Comparison of ENCODE assay signal across 14 mouse cellular contexts in genomic region chr6:82751791-82752190, GRCm38 (mm10). TPM values are rescaled to one million over a fixed set of nuclear protein-coding genes. Genes with fewer than 3 reads are reported as not detected.
A peak's percentile ranks its signal among the peaks of the same experiment; 100 is the strongest.
DNase-seq lines count a peak whose midpoint lies in the region.
"Had no signal": no experiment of that assay in that cellular context is flagged by ENCODE, and none has a peak within 500 bp of the region (broad histone marks: within the 10 kb centered on the region; RNA-seq: fewer than 3 reads in every experiment).

No protein-coding gene starts in this region.

- H3K36me3 ChIP-seq in heart, embryonic 10.5 days: peaks cover 35% of the 10 kb centered on the region

- H3K9me3 ChIP-seq in heart, embryonic 10.5 days: no peaks in the 10 kb centered on the region
- H3K9me3 ChIP-seq: forebrain, embryonic 10.5 days; limb, embryonic 13.5 days; liver, embryonic 15.5 days had no signal

- 83% methylated on average over 7 of the region's 7 CpGs for WGBS in heart, embryonic 10.5 days

- intact Hi-C loops in gastrocnemius, postnatal 36 days (cut with DNase I): loop anchor here (5.0 kb wide), 1 partner anchor 111 kb away; no protein-coding TSS in a partner anchor
- intact Hi-C loops in heart, postnatal 14 days (cut with DNase I): no loop called here

- H3K27me3 ChIP-seq in heart, embryonic 10.5 days (ENCODE audit: insufficient read depth, poor library complexity, severe bottlenecking): no peaks in the 10 kb centered on the region
- H3K27me3 ChIP-seq: limb, embryonic 13.5 days; liver, embryonic 15.5 days had no signal

- DNase-seq in gastrocnemius, adult 8-10 months (ENCODE audit: low spot score in 2 of 2): peak; percentile 56 to 58
- DNase-seq in gastrocnemius, postnatal 36 days: no peak
- peak; percentile 87 for DNase-seq in 3T3-L1 (ENCODE audit: low read depth, low spot score)
- DNase-seq in heart, embryonic 10.5 days (ENCODE audit: low spot score): no peak
- DNase-seq in heart, postnatal 14 days: peak; percentile 19 to 50
- no peak for DNase-seq in right cerebral cortex, adult 18-20 months
- DNase-seq in testis, postnatal 14 days (ENCODE audit: low spot score): no peak
- DNase-seq: cerebellum, adult 9-10 months; kidney, adult 18-20 months; right cerebral cortex, postnatal 25 days; thymus, postnatal 36 days had no signal

- no peak overlapping the region for H3K4me3 ChIP-seq in heart, embryonic 10.5 days
- H3K4me3 ChIP-seq: forebrain, embryonic 10.5 days; limb, embryonic 13.5 days; liver, embryonic 15.5 days had no signal

- H3K27ac ChIP-seq in heart, embryonic 10.5 days: peak overlapping the region; percentile 49; the same call in 1 of the 2 replicates
- H3K27ac ChIP-seq: forebrain, embryonic 10.5 days; limb, embryonic 13.5 days; liver, embryonic 15.5 days had no signal

- H3K4me1 ChIP-seq in heart, embryonic 10.5 days: peaks cover 51% of the 10 kb centered on the region
- H3K4me1 ChIP-seq: forebrain, embryonic 10.5 days; limb, embryonic 13.5 days had no signal

RNA-seq across cellular contexts. Expression of gene Hk2, which starts 22.5 kb away (rescaled TPM):
- total RNA-seq in gastrocnemius, adult 8-10 months (2022): 100 to 1,000 TPM; 261 to 301 (median 287) TPM
- 100 to 1,000 TPM; 208 to 209 TPM for total RNA-seq in gastrocnemius, postnatal 36 days (2021)
- 42.2 and 44.8 TPM in 2 replicates for polyA plus RNA-seq in heart, embryonic 10.5 days (2016; fragmentation: Nextera tagmentation; extraction: Ambion mirVana)
- 100 to 1,000 TPM; 206 to 212 TPM for total RNA-seq in heart, postnatal 14 days (2021)

RNA-seq across cellular contexts. Expression of gene Pole4, which starts 46.6 kb away (rescaled TPM):
- total RNA-seq in gastrocnemius, adult 8-10 months (2022): 10 to 100 TPM; 19.6 to 27.0 (median 20.2) TPM
- 10 to 100 TPM; 14.0 to 16.5 TPM for total RNA-seq in gastrocnemius, postnatal 36 days (2021)
- polyA plus RNA-seq in heart, embryonic 10.5 days (2016; fragmentation: Nextera tagmentation; extraction: Ambion mirVana): 105 and 121 TPM in 2 replicates
- 10 to 100 TPM; 16.2 to 21.1 TPM for total RNA-seq in heart, postnatal 14 days (2021)

Comparison
In these comparisons a context has a peak if more than half of its experiments do, and no peak if none do; other contexts are left out.
1. DNase-seq: peak in gastrocnemius, adult 8-10 months (2 of 2), 3T3-L1 (single experiment) and heart, postnatal 14 days (2 of 2); none in gastrocnemius, postnatal 36 days (0 of 2), heart, embryonic 10.5 days (single experiment), right cerebral cortex, adult 18-20 months (single experiment) and testis, postnatal 14 days (single experiment).